Mouse (Mus musculus) CD8-positive naive resting alpha-beta T cell, adult 57 days (primary cell): ENCODE data around the gene Olfr844. TPM values are rescaled to one million over a fixed set of nuclear protein-coding genes. Genes with fewer than 3 reads are reported as not detected.

Experiments
- total RNA-seq: library from RNA; stranded (reverse); gene quantifications from one replicate; pipeline ENCODE4 v1.2.4, GENCODE M21; 2023

Gene Olfr844
- not detected for total RNA-seq

GRCm38 (mm10) chr9:19316047-19316446 lies at the start of gene Olfr844:
Gene Olfr844, plus strand, starts transcription at chr9:19316347.

GRCm38 (mm10) chr9:19336157-19336556 lies 20.0 kb downstream of the Olfr844 start, which contains the start of gene Olfr845:
Gene Olfr845, plus strand, starts transcription at chr9:19336457.

GRCm38 (mm10) chr9:19363905-19364304 lies 47.8 kb downstream of the Olfr844 start, which contains the start of gene Olfr846:
Gene Olfr846, minus strand, starts transcription at chr9:19364005.

Other genes starting within 250 kb of the Olfr844 start
- not detected for gene Olfr836, start 196.0 kb upstream of the Olfr844 start, total RNA-seq
- gene Olfr837, start 180.0 kb upstream of the Olfr844 start, total RNA-seq, result not detected
- not detected for gene Olfr839-ps1, start 139.0 kb upstream of the Olfr844 start, total RNA-seq
- not detected for gene Olfr843, start 64.4 kb upstream of the Olfr844 start, total RNA-seq
- not detected for gene Olfr845, start 20.1 kb downstream of the Olfr844 start, total RNA-seq
- gene Olfr846, start 47.7 kb downstream of the Olfr844 start, total RNA-seq, result not detected
- not detected for gene Olfr847, start 62.3 kb downstream of the Olfr844 start, total RNA-seq
- not detected for gene Olfr849, start 123.9 kb downstream of the Olfr844 start, total RNA-seq
- not detected for gene Olfr850, start 161.9 kb downstream of the Olfr844 start, total RNA-seq
- not detected for gene Olfr851, start 176.9 kb downstream of the Olfr844 start, total RNA-seq
- not detected for gene Olfr853, start 224.7 kb downstream of the Olfr844 start, total RNA-seq